Mouse (Mus musculus) limb, embryonic 10.5 days (tissue): ENCODE data around the gene Zfp563. TPM values are rescaled to one million over a fixed set of nuclear protein-coding genes. Genes with fewer than 3 reads are reported as not detected.

Experiments
- polyA plus RNA-seq: library from polyadenylated mRNA; unstranded; fragments of >200 nt; fragmentation: Nextera tagmentation; extraction: Ambion mirVana; gene quantifications from 2 replicates; pipeline ENCODE4 v1.2.1, GENCODE M21; 2016

Zfp563 gene
- polyA plus RNA-seq, 1 experiment from 2014 or later, result 8.6 TPM

Other genes starting within 250 kb of the Zfp563 start
- 6.5 and 7.6 TPM in 2 replicates for gene Zfp870, start 197.7 kb upstream of the Zfp563 start, polyA plus RNA-seq
- gene Cyp4f14, start 172.0 kb upstream of the Zfp563 start, polyA plus RNA-seq, result not detected in 2 replicates
- gene Cyp4f13, start 141.9 kb upstream of the Zfp563 start, polyA plus RNA-seq, result 2.3 and 2.6 TPM in 2 replicates
- gene Zfp472, start 123.5 kb upstream of the Zfp563 start, polyA plus RNA-seq, result 12.2 and 13.7 TPM in 2 replicates
- gene Zfp952, start 96.2 kb upstream of the Zfp563 start, polyA plus RNA-seq, result 10.4 and 13.8 TPM in 2 replicates
- 11.7 and 15.4 TPM in 2 replicates for gene Zfp763, start 55.9 kb upstream of the Zfp563 start, polyA plus RNA-seq
- not detected in 2 replicates for gene 4921501E09Rik, start 21.3 kb upstream of the Zfp563 start, polyA plus RNA-seq
- 0.11 TPM in 1 of 2 replicates, not detected in the other for gene Morc2b, start 50.4 kb downstream of the Zfp563 start, polyA plus RNA-seq
- gene Olfr55, start 79.1 kb downstream of the Zfp563 start, polyA plus RNA-seq, result not detected in 2 replicates
- gene Olfr239, start 102.0 kb downstream of the Zfp563 start, polyA plus RNA-seq, result not detected in 2 replicates
- gene Olfr1564, start 132.4 kb downstream of the Zfp563 start, polyA plus RNA-seq, result not detected in 2 replicates
- gene Zfp955a, start 165.8 kb downstream of the Zfp563 start, polyA plus RNA-seq, result 16.1 and 19.0 TPM in 2 replicates
- gene Olfr63, start 175.4 kb downstream of the Zfp563 start, polyA plus RNA-seq, result 0.03 TPM in 1 of 2 replicates, not detected in the other
- 10.2 and 11.5 TPM in 2 replicates for gene Zfp955b, start 200.2 kb downstream of the Zfp563 start, polyA plus RNA-seq